Mouse (Mus musculus): ENCODE results near the gene Ubxn7.

The Ubxn7 gene

GRCm38 (mm10) chr16:32382901-32383300 lies 50.8 kb downstream of the Ubxn7 start:
- DNase-seq (ENCODE audit: low spot score) = no peak

DNA sequence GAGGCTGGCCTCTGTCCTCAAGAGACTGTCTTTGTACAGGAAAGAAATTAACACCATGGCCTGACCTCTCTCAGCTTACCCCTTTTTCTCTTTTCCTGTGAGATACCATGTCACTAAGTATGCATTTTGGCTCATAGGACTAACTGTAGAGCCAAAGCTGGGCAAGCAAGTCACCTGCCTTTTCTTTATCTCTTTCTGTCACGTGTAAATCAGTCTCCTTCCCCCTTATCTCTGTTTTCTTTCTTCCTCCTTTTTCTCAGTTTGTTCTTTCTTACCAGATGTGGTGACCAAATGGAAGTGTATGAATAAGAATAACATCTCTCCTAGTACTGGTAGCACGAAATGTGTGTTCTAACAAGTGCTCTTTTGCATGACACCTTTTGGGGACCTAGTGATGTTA lies 52.8 kb downstream of the Ubxn7 start:
- no peak for DNase-seq (ENCODE audit: low spot score)

- no peak for DNase-seq (ENCODE audit: low spot score)
Observed at GRCm38 (mm10) chr16:32386826-32387225, 54.8 kb downstream of the Ubxn7 start.

GRCm38 (mm10) chr16:32389049-32389448 lies 57.0 kb downstream of the Ubxn7 start:
- no peak for DNase-seq (ENCODE audit: low spot score)

GRCm38 (mm10) chr16:32389841-32390240 lies 57.8 kb downstream of the Ubxn7 start:
- no peak for DNase-seq (ENCODE audit: low spot score)

DNA sequence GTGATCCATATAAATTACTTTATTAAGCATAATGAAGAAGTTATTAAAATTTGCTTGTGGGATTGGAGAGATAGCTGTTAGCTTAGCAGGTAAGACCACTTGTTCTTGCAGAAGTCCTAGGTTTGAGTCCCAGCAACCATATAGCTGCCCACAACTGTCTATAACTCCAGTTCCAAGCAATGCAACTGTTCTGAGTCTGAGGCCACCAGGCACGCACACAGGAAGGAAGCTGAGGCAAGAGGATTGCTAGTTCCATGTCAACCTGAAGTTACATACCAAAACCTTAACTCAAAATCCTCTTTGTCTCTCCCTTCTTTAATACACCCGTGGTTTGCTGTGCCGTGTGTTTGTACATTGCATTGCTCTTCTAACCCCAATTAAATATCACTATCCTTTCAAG lies 58.8 kb downstream of the Ubxn7 start:
- DNase-seq (ENCODE audit: low spot score) = no peak

- DNase-seq (ENCODE audit: low spot score) = no peak
Observed at GRCm38 (mm10) chr16:32395679-32396540, 63.9 kb downstream of the Ubxn7 start.

DNA sequence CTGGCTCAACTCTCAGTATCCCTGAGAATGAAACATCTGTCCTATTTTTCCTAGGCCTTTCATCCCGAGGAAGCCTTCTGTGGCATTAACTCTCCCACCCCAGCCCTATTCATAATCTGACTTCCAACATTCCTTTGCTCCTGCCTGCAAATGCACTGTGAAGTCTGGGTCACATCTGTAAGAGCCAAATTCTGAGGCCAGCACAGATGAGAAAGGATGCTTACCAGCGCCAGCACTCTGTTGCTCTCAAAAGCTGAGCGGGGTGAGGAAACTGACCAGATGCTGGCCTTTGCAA lies 64.4 kb downstream of the Ubxn7 start:
- no peak for DNase-seq (ENCODE audit: low spot score)

DNA sequence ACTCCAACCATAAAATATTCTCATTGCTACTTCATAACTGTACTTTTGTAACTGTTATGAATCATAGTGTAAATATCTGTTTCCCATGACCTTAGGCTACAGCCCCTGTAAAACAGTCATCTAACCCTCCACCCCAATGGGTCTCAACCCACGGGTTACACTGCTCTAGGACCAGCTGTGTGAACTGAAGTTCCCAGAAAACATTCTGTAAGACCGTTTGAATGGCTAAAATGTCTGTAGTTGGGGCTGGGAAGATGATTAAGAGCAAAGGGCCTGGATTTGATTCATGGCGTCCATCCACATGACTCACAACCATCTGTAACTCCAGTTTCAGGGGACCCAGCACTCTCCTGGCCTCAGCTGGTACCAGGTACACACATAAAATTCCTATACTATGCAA lies 66.1 kb downstream of the Ubxn7 start:
- no peak for DNase-seq (ENCODE audit: low spot score)

DNA sequence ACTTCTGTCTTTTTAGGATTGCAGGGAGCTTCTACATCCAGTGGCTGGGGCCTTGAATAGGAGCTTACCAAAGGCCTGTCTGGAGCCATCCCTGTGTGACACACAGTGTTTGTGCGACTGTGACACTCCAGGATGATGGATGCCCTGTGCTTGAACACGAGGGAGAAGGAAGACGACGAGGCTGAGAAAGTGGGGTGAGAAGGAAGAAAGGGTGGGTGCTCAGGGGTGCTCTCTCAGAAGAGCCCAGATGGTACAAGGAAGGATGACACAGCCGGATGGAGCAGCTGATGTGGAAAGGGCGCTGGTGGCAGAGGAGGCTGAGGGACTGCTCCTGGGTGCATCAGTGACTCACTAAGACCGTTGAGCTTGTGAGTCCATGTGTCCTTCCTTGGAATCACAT lies 68.2 kb downstream of the Ubxn7 start, which contains the start of gene Tm4sf19:
Gene Tm4sf19, plus strand, starts transcription at position 240 of the 400 bp plus-strand sequence.
- no peak for DNase-seq (ENCODE audit: low spot score)

DNA sequence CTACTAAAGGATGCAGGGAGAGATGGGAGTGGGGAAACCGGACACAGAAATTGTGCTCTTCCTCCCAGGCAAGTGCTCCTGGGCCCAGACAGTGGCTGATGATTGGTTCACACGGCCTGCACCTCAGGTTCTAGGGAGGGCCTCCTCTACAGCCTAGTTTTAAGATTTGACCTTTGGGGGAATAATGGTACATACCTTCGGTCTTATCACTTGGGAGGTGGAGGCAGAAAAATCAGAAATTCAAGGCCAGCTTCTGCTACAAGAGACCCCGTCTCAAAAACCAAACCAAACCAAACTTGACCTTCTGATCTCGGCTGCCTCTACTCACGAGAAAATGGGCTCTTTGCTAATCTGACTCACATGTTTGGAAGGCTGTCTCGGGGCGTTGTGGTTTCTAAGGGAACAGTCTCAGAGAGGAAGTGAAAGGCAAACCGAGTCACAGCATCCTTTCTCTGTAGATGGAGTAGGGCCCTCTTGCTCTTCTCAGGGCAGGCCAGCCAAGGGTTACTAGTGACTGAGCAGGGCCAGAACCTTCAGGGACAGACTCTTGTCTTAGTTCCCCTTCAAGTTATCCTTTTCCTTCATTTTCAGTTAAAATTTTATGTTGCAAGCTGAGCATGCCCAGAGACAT lies 69.4 kb downstream of the Ubxn7 start:
- DNase-seq (ENCODE audit: low spot score) = no peak

DNA sequence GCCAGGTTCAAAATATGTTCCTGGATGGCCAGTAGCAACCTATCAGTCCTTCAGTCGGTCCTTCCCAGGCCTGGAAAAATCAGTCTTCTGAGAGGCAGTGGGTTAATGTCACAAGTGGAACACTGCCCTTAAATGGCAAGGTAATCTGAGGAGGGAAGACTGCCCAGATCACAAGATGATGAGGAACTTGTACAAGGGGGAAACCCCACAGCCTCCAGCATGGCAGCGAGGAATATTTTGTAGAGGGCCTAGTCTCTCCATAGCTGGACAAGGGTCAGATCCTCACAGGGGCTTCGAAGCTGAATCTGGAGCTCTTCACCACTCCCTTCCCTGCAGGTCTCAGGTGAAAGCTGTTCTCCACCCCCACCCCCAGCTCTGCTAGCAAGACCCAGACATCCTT lies 70.8 kb downstream of the Ubxn7 start:
- DNase-seq (ENCODE audit: low spot score) = no peak

- DNase-seq (ENCODE audit: low spot score) = no peak
Observed at GRCm38 (mm10) chr16:32405716-32406115, 73.7 kb downstream of the Ubxn7 start.

- DNase-seq (ENCODE audit: low spot score) = no peak
Observed at GRCm38 (mm10) chr16:32406671-32407070, 74.6 kb downstream of the Ubxn7 start.

DNA sequence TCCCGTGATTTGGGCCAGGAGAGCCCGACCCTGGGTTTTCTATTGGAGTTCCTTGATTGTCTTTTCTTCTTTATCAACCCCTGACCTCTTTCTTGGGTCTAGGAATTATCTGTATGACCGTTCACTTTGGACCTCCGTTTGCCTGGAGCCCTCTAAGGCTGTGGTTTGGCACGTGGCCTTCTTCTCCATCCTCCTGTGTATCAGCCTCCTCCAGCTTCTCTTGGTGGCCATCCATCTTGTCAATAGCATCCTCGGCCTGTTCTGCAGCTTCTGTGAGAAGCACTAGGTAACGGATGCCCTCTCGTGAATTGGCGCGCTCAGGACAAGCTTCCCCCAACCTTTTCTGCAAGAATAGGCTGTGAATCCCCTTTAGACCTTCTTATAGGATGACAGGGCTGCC lies 75.7 kb downstream of the Ubxn7 start:
- no peak for DNase-seq (ENCODE audit: low spot score)

GRCm38 (mm10) chr16:32417457-32417856 lies 85.4 kb downstream of the Ubxn7 start:
- no peak for DNase-seq (ENCODE audit: low spot score)

DNA sequence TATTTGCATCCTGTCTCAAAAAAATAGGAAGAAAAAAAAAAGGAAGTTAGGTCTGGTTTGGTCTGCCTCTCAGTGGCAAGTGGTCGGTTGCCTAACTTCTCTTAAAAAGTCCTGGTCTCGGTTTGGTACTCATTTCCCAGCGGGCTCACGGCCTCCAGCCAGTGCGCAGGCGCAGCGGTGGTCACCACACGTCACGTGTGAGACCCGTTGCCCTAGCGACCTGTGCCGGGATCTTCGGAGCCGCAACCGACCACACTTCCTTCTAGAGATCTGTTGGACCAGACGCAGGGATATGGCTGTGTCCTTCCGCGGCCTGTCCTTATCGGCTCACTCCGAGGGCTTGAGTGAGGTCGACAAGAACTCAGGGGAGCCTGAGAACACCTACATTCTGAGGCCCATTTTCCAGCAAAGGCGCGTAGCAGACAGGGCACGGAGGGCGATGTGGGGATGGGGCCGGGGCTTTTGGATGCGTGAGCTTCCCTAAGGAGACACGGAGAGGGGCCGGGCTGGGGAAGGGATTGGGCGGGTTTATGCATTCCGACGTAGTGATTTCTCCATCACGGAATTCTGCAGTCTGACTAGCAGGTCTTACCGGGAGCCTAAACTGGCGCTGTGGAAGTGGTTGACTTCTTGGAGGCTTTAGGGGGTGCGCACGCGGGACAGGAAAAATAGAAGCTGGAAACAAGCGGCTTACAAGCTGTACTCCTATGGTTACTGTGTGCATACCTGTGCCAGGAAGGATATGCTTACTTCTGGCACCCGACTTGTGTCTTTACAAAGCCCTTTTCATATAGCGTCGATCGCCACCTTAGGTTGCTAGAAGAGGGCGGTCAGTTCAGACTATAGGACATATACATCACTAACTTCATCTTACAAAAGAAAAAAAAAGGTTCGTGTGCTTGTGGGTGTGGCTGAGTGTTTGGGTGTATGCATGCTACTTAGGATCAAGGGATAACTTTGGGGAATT lies 87.7 kb downstream of the Ubxn7 start, which contains the start of gene Tctex1d2:
Gene Tctex1d2, plus strand, starts transcription at position 186 of the 967 bp plus-strand sequence.
- DNase-seq (ENCODE audit: low spot score) = peak; percentile 94

GRCm38 (mm10) chr16:32427506-32427905 lies 95.4 kb downstream of the Ubxn7 start:
- no peak for DNase-seq (ENCODE audit: low spot score)

DNA sequence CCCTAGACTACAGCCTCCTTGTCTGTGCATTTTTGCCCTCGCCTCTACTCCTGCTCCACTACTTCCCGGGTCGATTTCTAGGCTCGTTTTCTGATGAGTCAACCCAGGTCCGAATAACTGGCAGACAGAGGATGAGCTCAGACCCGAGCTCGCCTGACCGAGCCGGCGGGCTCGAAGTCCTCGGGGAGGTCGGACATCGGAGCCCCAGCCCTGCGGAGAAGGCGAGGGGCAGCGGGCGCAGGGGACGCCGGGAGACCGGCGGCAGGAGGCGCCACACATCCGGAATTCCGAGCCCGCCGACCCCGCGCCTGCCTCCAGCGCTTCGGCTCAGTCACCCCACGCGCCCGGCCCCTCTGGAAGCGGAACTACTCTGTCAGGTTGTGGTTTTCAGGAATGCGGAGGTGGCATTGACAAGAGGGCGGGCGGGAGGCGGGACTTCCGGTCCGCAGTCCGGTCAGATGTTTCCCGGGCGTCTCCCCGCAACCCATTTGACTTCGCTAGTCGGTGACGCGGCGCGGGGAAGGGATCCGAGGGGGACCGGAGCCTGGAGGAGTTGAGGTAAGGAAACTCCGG lies 98.5 kb downstream of the Ubxn7 start, which contains the start of gene Pcyt1a:
Gene Pcyt1a, plus strand, starts transcription at position 448 of the 573 bp plus-strand sequence.
- peak; percentile 88 for DNase-seq (ENCODE audit: low spot score)

- DNase-seq (ENCODE audit: low spot score) = no peak
Observed at GRCm38 (mm10) chr16:32431047-32431591, 99.1 kb downstream of the Ubxn7 start.

- DNase-seq (ENCODE audit: low spot score) = no peak
Observed at GRCm38 (mm10) chr16:32431926-32432325, 99.9 kb downstream of the Ubxn7 start.

DNA sequence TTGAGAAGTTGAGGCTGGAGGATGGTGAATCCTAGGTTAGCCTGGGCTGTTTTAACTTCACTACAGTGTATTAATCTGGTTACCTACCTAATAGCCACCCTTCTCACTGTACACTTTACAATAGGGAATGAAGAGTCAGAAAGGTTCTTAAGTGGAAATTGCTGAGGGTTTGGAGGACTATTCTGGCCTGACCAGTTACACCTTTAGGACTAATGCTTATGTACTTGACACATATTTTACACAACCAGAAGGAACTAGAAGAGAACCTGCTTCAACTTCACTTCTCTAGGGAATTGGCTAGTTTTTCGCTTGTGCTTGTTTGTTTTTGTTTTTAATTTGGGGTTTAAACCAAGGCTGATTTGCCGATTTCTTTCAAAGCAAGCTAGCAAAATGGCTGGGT lies 101.1 kb downstream of the Ubxn7 start:
- DNase-seq (ENCODE audit: low spot score) = no peak

All from ovary, postnatal 36 days (tissue).